Mouse (Mus musculus) cortical plate, adult 2 months (tissue): ENCODE data around the gene Hoxa9.

Experiments
- CTCF ChIP-seq: fragments of 200-500 bp; IDR thresholded peaks from 2 replicates; pipeline ENCODE4 v1.5.1; 2011; ENCODE audit warnings: mild to moderate bottlenecking, control low read depth, low read length; ENCODE audit not compliant: insufficient read depth; ENCODE audit errors: extremely low read depth
- POLR2A ChIP-seq: fragments of 200-500 bp; IDR thresholded peaks from 2 replicates; pipeline ENCODE4 v1.6.1; 2011; ENCODE audit warnings: mild to moderate bottlenecking, low read length, control low read depth; ENCODE audit not compliant: insufficient read depth; ENCODE audit errors: extremely low read depth

- TF ChIP-seq CTCF (no peak), POLR2A (no peak)
Measured at GRCm38 (mm10) chr6:52177061-52177735, 53.7 kb downstream of the Hoxa9 start, which contains the start of gene 5730596B20Rik.
